Mouse (Mus musculus) heart, adult 2 months (tissue): ENCODE data around the gene Stag3.

Source experiments
- CTCF ChIP-seq: fragments of 200-600 bp; IDR thresholded peaks from 2 replicates; pipeline ENCODE4 v1.8.1; 2022; ENCODE audit warnings: antibody characterized with exemption, mild to moderate bottlenecking, moderate library complexity
- EP300 ChIP-seq: fragments of 200-500 bp; IDR thresholded peaks from 2 replicates; pipeline ENCODE4 v1.6.1; 2011; ENCODE audit warnings: low read depth, low read length, control low read depth; ENCODE audit not compliant: insufficient read depth
- POLR2A ChIP-seq: fragments of 200-500 bp; IDR thresholded peaks from 2 replicates; pipeline ENCODE4 v1.6.1; 2011; ENCODE audit warnings: mild to moderate bottlenecking, low read depth, low read length, control low read depth; ENCODE audit not compliant: insufficient read depth

DNA sequence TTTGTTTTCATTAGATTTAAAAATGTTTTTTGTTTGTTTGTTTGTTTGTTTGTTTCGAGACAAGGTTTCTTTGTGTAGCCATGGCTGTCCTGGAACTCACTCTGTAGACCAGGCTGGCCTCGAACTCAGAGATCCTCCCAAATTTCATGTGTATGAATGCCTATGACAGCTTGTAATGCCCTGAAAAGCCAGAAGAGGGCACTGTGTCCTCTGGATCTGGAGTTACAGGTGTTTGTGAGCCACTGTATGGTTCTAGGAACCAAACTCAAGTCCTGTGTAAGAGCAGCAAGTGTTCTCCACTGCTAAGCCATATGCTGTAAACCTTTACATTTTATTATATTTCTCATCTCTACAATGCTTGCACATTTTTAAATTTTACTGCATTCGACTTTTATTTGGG lies 7.8 kb downstream of the Stag3 start:
- TF ChIP-seq EP300, result no peak
- TF ChIP-seq CTCF, result peak; percentile 44
- TF ChIP-seq POLR2A, result no peak
